ENCODE assay signal across 23 mouse cellular contexts in genomic region chr8:64434648-64435047, GRCm38 (mm10).
"Had no signal": no experiment of that assay in that cellular context is flagged by ENCODE, and none has a peak within 500 bp of the region (broad histone marks: within the 10 kb centered on the region; RNA-seq: fewer than 3 reads in every experiment).

No protein-coding gene starts in this region.

- DNase-seq: gastrocnemius, adult 2 months; gastrocnemius, postnatal 10 days; gastrocnemius, postnatal 25 days; heart, adult 18-20 months; heart, postnatal 10 days; heart, postnatal 4 days; kidney, adult 18-20 months; kidney, adult 8-10 months; kidney, postnatal 10 days; kidney, postnatal 25 days; kidney, postnatal 4 days had no signal

- H3K27ac ChIP-seq: gastrocnemius, adult 2 months; heart, embryonic 10.5 days; hindbrain, embryonic 10.5 days; hindbrain, embryonic 15.5 days; intestine, embryonic 15.5 days; layer of hippocampus, adult 2 months; left cerebral cortex, adult 2 months; limb, embryonic 13.5 days; limb, embryonic 15.5 days; liver, embryonic 12.5 days had no signal

- H3K36me3 ChIP-seq: heart, embryonic 10.5 days; heart, embryonic 12.5 days; hindbrain, embryonic 10.5 days; hindbrain, embryonic 15.5 days; intestine, embryonic 15.5 days; limb, embryonic 13.5 days; limb, embryonic 15.5 days; liver, embryonic 12.5 days had no signal

- ATAC-seq: inflammation-experienced regulatory T-cells, adult 6 months; intestine, embryonic 15.5 days; intestine, postnatal 0 days; liver, embryonic 12.5 days had no signal

- H3K27me3 ChIP-seq: heart, embryonic 12.5 days; hindbrain, embryonic 15.5 days; intestine, embryonic 15.5 days; limb, embryonic 13.5 days; limb, embryonic 15.5 days; liver, embryonic 12.5 days had no signal

- H3K4me2 ChIP-seq: heart, embryonic 12.5 days; hindbrain, embryonic 15.5 days; intestine, embryonic 15.5 days; limb, embryonic 13.5 days; limb, embryonic 15.5 days; liver, embryonic 12.5 days had no signal

- H3K9ac ChIP-seq: heart, embryonic 12.5 days; hindbrain, embryonic 15.5 days; intestine, embryonic 15.5 days; limb, embryonic 13.5 days; limb, embryonic 15.5 days; liver, embryonic 12.5 days had no signal

- H3K4me1 ChIP-seq: heart, embryonic 10.5 days; heart, embryonic 12.5 days; hindbrain, embryonic 10.5 days; hindbrain, embryonic 15.5 days; intestine, embryonic 15.5 days; limb, embryonic 15.5 days; liver, embryonic 12.5 days had no signal

- H3K9me3 ChIP-seq: heart, embryonic 10.5 days; heart, embryonic 12.5 days; hindbrain, embryonic 10.5 days; hindbrain, embryonic 15.5 days; intestine, embryonic 15.5 days; limb, embryonic 13.5 days; limb, embryonic 15.5 days; liver, embryonic 12.5 days had no signal

- H3K4me3 ChIP-seq: gastrocnemius, adult 2 months; heart, embryonic 10.5 days; heart, embryonic 12.5 days; hindbrain, embryonic 10.5 days; hindbrain, embryonic 15.5 days; intestine, embryonic 15.5 days; layer of hippocampus, adult 2 months; left cerebral cortex, adult 2 months; limb, embryonic 13.5 days; limb, embryonic 15.5 days; liver, embryonic 12.5 days had no signal
